Mouse (Mus musculus): ENCODE measurements around the gene Rem2.

Gene Rem2

GRCm38 (mm10) chr14:54443712-54444618 lies 31.9 kb upstream of the Rem2 start:
- DNase-seq (ENCODE audit: extremely low read depth, insufficient read length, low spot score): peak; percentile 83

GRCm38 (mm10) chr14:54445476-54445875 lies 30.4 kb upstream of the Rem2 start:
- no peak for DNase-seq (ENCODE audit: extremely low read depth, insufficient read length, low spot score)

- DNase-seq (ENCODE audit: extremely low read depth, insufficient read length, low spot score): no peak
These were observed 22.3 kb upstream of the Rem2 start for GRCm38 (mm10) chr14:54453566-54453965.

GRCm38 (mm10) chr14:54454669-54455528 lies 21.0 kb upstream of the Rem2 start:
- no peak for DNase-seq (ENCODE audit: extremely low read depth, insufficient read length, low spot score)

GRCm38 (mm10) chr14:54457907-54458569 lies 17.9 kb upstream of the Rem2 start:
- no peak for DNase-seq (ENCODE audit: extremely low read depth, insufficient read length, low spot score)

- DNase-seq (ENCODE audit: extremely low read depth, insufficient read length, low spot score): no peak
These were observed 13.8 kb upstream of the Rem2 start for GRCm38 (mm10) chr14:54462146-54462545.

GRCm38 (mm10) chr14:54463108-54463958 lies 12.6 kb upstream of the Rem2 start:
- DNase-seq (ENCODE audit: extremely low read depth, insufficient read length, low spot score): no peak

- peak; percentile 86 for DNase-seq (ENCODE audit: extremely low read depth, insufficient read length, low spot score)
These were observed 12.0 kb upstream of the Rem2 start, which contains the start of gene Lrp10 for GRCm38 (mm10) chr14:54463959-54464292. Lrp10 (plus strand) TSS chr14:54464137.

GRCm38 (mm10) chr14:54464293-54465005 lies 11.5 kb upstream of the Rem2 start:
- peak; percentile 83 for DNase-seq (ENCODE audit: extremely low read depth, insufficient read length, low spot score)

GRCm38 (mm10) chr14:54471467-54471866 lies 4.4 kb upstream of the Rem2 start:
- no peak for DNase-seq (ENCODE audit: extremely low read depth, insufficient read length, low spot score)

- DNase-seq (ENCODE audit: extremely low read depth, insufficient read length, low spot score): no peak
These were observed 3.2 kb upstream of the Rem2 start for GRCm38 (mm10) chr14:54472671-54473070.

- no peak for DNase-seq (ENCODE audit: extremely low read depth, insufficient read length, low spot score)
These were observed 1.2 kb upstream of the Rem2 start for GRCm38 (mm10) chr14:54474744-54475143.

- DNase-seq (ENCODE audit: extremely low read depth, insufficient read length, low spot score): no peak
These were observed 1.4 kb downstream of the Rem2 start for GRCm38 (mm10) chr14:54477172-54477909.

GRCm38 (mm10) chr14:54479451-54479920 lies 3.6 kb downstream of the Rem2 start:
- DNase-seq (ENCODE audit: extremely low read depth, insufficient read length, low spot score): no peak

- no peak for DNase-seq (ENCODE audit: extremely low read depth, insufficient read length, low spot score)
These were observed 4.8 kb downstream of the Rem2 start for GRCm38 (mm10) chr14:54480673-54481072.

- DNase-seq (ENCODE audit: extremely low read depth, insufficient read length, low spot score): peak; percentile 79
These were observed 5.5 kb downstream of the Rem2 start for GRCm38 (mm10) chr14:54481402-54481801.

GRCm38 (mm10) chr14:54482498-54482897 lies 6.6 kb downstream of the Rem2 start:
- no peak for DNase-seq (ENCODE audit: extremely low read depth, insufficient read length, low spot score)

GRCm38 (mm10) chr14:54485899-54486298 lies 10.0 kb downstream of the Rem2 start:
- DNase-seq (ENCODE audit: extremely low read depth, insufficient read length, low spot score): no peak

GRCm38 (mm10) chr14:54487732-54488131 lies 11.8 kb downstream of the Rem2 start:
- no peak for DNase-seq (ENCODE audit: extremely low read depth, insufficient read length, low spot score)
